In the genomic region with DNA sequence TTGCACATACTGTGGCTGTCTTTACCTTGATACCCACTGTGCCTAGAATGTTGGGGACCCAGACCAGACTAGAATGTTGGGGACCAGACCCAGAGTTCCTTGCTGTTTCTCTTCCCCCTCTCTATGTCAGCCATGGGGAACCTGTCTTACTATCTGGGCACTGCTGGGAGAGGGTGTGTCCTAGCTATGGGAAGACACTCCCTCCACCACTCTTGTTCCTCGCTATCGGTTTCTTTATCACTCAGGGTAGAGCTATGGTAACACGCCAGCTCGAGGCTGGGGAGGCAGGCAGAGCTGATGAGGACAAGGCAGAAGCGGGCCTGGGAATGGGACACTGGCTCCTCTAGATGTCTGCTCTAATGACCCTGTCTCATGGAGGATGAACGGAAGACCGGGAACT, we compare ENCODE assay signal across 23 mouse cellular contexts. TPM values are rescaled to one million over a fixed set of nuclear protein-coding genes. Genes with fewer than 3 reads are reported as not detected.
DNase-seq lines count a peak whose midpoint lies in the region; ATAC-seq and TF ChIP-seq lines count a peak whose summit lies in the region.
"Had no signal": no experiment of that assay in that cellular context is flagged by ENCODE, and none has a peak within 500 bp of the region (broad histone marks: within the 10 kb centered on the region; RNA-seq: fewer than 3 reads in every experiment).

No protein-coding gene starts in this region.

- TF ChIP-seq RAD21 in MEL (IDR thresholded peaks at IDR 0.05; ENCODE audit: low read depth, low read length): no peak

- H3K27ac ChIP-seq in intestine, embryonic 15.5 days: no peak overlapping the region
- H3K27ac ChIP-seq in intestine, postnatal 0 days (ENCODE audit: low read depth, low read length): no peak overlapping the region
- H3K27ac ChIP-seq in MEL (ENCODE audit: control insufficient read depth, low read depth, low read length): no peak overlapping the region
- H3K27ac ChIP-seq in forebrain, embryonic 15.5 days (replicated peaks): peak overlapping the region; percentile 81
- no peak overlapping the region for H3K27ac ChIP-seq in stomach, embryonic 16.5 days (ENCODE audit: low read length)
- H3K27ac ChIP-seq: heart, embryonic 13.5 days; hindbrain, embryonic 14.5 days; limb, embryonic 13.5 days; liver, embryonic 12.5 days had no signal

- no peak for TF ChIP-seq CTCF in intestine, postnatal 0 days (IDR thresholded peaks at IDR 0.05; ENCODE audit: low read depth)
- TF ChIP-seq CTCF in MEL (IDR thresholded peaks at IDR 0.05 in 2 of 3, conservative IDR thresholded peaks at IDR 0.05 in 1 of 3; ENCODE audit: control insufficient read depth in 1 of 3, insufficient read depth in 1 of 3, low read depth in 2 of 3, low read length in 3 of 3, poor library complexity in 1 of 3, severe bottlenecking in 1 of 3): no peak

- H3K4me3 ChIP-seq in intestine, embryonic 15.5 days (replicated peaks): no peak overlapping the region
- H3K4me3 ChIP-seq in intestine, postnatal 0 days (ENCODE audit: low read depth, low read length): no peak overlapping the region
- no peak overlapping the region for H3K4me3 ChIP-seq in MEL (ENCODE audit: control insufficient read depth in 1 of 2, insufficient read depth in 1 of 2, low read depth in 2 of 2, low read length in 2 of 2)
- no peak overlapping the region for H3K4me3 ChIP-seq in forebrain, embryonic 15.5 days
- no peak overlapping the region for H3K4me3 ChIP-seq in stomach, embryonic 16.5 days (replicated peaks; ENCODE audit: low read length)
- H3K4me3 ChIP-seq: heart, embryonic 13.5 days; limb, embryonic 13.5 days; liver, embryonic 12.5 days had no signal

- no peaks in the 10 kb centered on the region for H3K79me2 ChIP-seq in MEL (ENCODE audit: control insufficient read depth, insufficient read depth, low read length, poor library complexity)

- ATAC-seq in intestine, embryonic 15.5 days: 0 out of 2 replicates have a peak, but pooled peaks have one; percentile 67
- no peak for ATAC-seq in intestine, postnatal 0 days
- 0 out of 2 replicates have a peak, but pooled peaks have one; percentile 21 for ATAC-seq in forebrain, embryonic 15.5 days (replicated peaks)
- ATAC-seq in stomach, embryonic 16.5 days (ENCODE audit: insufficient read depth, low FRiP score): peak; percentile 68; the same call in 1 of the 2 replicates
- ATAC-seq in monocyte, adult 5-6 weeks (replicated peaks; ENCODE audit: insufficient number of reproducible peaks, low FRiP score, low TSS enrichment, poor library complexity, severe bottlenecking): no peak
- ATAC-seq: liver, embryonic 12.5 days had no signal

- no peaks in the 10 kb centered on the region for H3K36me3 ChIP-seq in intestine, embryonic 15.5 days
- H3K36me3 ChIP-seq in intestine, postnatal 0 days (ENCODE audit: control insufficient read depth, insufficient read depth): no peaks in the 10 kb centered on the region
- no peaks in the 10 kb centered on the region for H3K36me3 ChIP-seq in MEL (ENCODE audit: control insufficient read depth in 1 of 2, insufficient read depth in 2 of 2, low read length in 2 of 2)
- H3K36me3 ChIP-seq in forebrain, embryonic 15.5 days: no peaks in the 10 kb centered on the region
- no peaks in the 10 kb centered on the region for H3K36me3 ChIP-seq in stomach, embryonic 16.5 days (ENCODE audit: control insufficient read depth, insufficient read depth, low read length)
- H3K36me3 ChIP-seq: heart, embryonic 13.5 days; limb, embryonic 13.5 days; liver, embryonic 12.5 days had no signal

- no peak for TF ChIP-seq EP300 in MEL (IDR thresholded peaks at IDR 0.05; ENCODE audit: low read depth in 1 of 2, low read length in 2 of 2)

- 68% methylated on average over 7 of the region's 7 CpGs for WGBS in intestine, embryonic 15.5 days
- WGBS in intestine, postnatal 0 days: 43% methylated on average over 7 of the region's 7 CpGs
- 88% methylated on average over 7 of the region's 7 CpGs for WGBS in forebrain, embryonic 15.5 days
- 70% methylated on average over 7 of the region's 7 CpGs for WGBS in stomach, embryonic 16.5 days

- H3K9me3 ChIP-seq in intestine, embryonic 15.5 days: no peaks in the 10 kb centered on the region
- no peaks in the 10 kb centered on the region for H3K9me3 ChIP-seq in intestine, postnatal 0 days (ENCODE audit: control insufficient read depth)
- no peaks in the 10 kb centered on the region for H3K9me3 ChIP-seq in MEL (replicated peaks; ENCODE audit: insufficient read depth, low read length)
- H3K9me3 ChIP-seq in forebrain, embryonic 15.5 days: no peaks in the 10 kb centered on the region
- H3K9me3 ChIP-seq in stomach, embryonic 16.5 days (replicated peaks; ENCODE audit: control insufficient read depth, low read length): no peaks in the 10 kb centered on the region
- H3K9me3 ChIP-seq: heart, embryonic 13.5 days; limb, embryonic 13.5 days; liver, embryonic 12.5 days had no signal

- H3K4me1 ChIP-seq in intestine, embryonic 15.5 days (replicated peaks): no peaks in the 10 kb centered on the region
- H3K4me1 ChIP-seq in intestine, postnatal 0 days (replicated peaks; ENCODE audit: control insufficient read depth, insufficient read depth, low read length): no peaks in the 10 kb centered on the region
- no peaks in the 10 kb centered on the region for H3K4me1 ChIP-seq in MEL (ENCODE audit: control insufficient read depth in 1 of 2, insufficient read depth in 2 of 2, low read length in 2 of 2)
- peaks cover 17% of the 10 kb centered on the region for H3K4me1 ChIP-seq in forebrain, embryonic 15.5 days
- H3K4me1 ChIP-seq in stomach, embryonic 16.5 days (ENCODE audit: control insufficient read depth, insufficient read depth, low read length): no peaks in the 10 kb centered on the region
- H3K4me1 ChIP-seq: limb, embryonic 13.5 days; liver, embryonic 12.5 days had no signal

- H3K27me3 ChIP-seq in intestine, embryonic 15.5 days (replicated peaks): no peaks in the 10 kb centered on the region
- no peaks in the 10 kb centered on the region for H3K27me3 ChIP-seq in intestine, postnatal 0 days (replicated peaks; ENCODE audit: control insufficient read depth, insufficient read depth, low read length)
- H3K27me3 ChIP-seq in MEL (ENCODE audit: control insufficient read depth in 1 of 2, insufficient read depth in 2 of 2, low read length in 2 of 2): no peaks in the 10 kb centered on the region
- no peaks in the 10 kb centered on the region for H3K27me3 ChIP-seq in forebrain, embryonic 15.5 days
- no peaks in the 10 kb centered on the region for H3K27me3 ChIP-seq in stomach, embryonic 16.5 days (ENCODE audit: control insufficient read depth, insufficient read depth, low read length)
- H3K27me3 ChIP-seq: heart, embryonic 13.5 days; limb, embryonic 13.5 days; liver, embryonic 12.5 days had no signal

- peak; percentile 31 for DNase-seq in MEL (ENCODE audit: low read depth, low spot score)
- DNase-seq in embryo, embryonic 9.5 days (ENCODE audit: extremely low spot score): no peak
- DNase-seq: adrenal gland, postnatal 10 days; cerebellum, adult 18-20 months; cerebellum, postnatal 36 days; embryo, embryonic 11 days; gastrocnemius, postnatal 25 days; heart, adult 18-20 months; kidney, postnatal 36 days; layer of hippocampus, adult 9-11 months; lung, adult 18-20 months; lung, postnatal 10 days had no signal

- H3K9ac ChIP-seq in intestine, embryonic 15.5 days: no peak overlapping the region
- no peak overlapping the region for H3K9ac ChIP-seq in intestine, postnatal 0 days (ENCODE audit: low read depth, low read length)
- no peak overlapping the region for H3K9ac ChIP-seq in MEL (ENCODE audit: control insufficient read depth, low read depth, low read length, poor library complexity, severe bottlenecking)
- no peak overlapping the region for H3K9ac ChIP-seq in forebrain, embryonic 15.5 days (replicated peaks)
- H3K9ac ChIP-seq in stomach, embryonic 16.5 days (ENCODE audit: low read length): no peak overlapping the region
- H3K9ac ChIP-seq: heart, embryonic 13.5 days; hindbrain, embryonic 14.5 days; limb, embryonic 13.5 days; liver, embryonic 12.5 days had no signal

- no peak overlapping the region for H3K4me2 ChIP-seq in intestine, embryonic 15.5 days (replicated peaks)
- H3K4me2 ChIP-seq in intestine, postnatal 0 days (replicated peaks; ENCODE audit: low read depth): no peak overlapping the region
- H3K4me2 ChIP-seq in forebrain, embryonic 15.5 days (replicated peaks): no peak overlapping the region
- H3K4me2 ChIP-seq in stomach, embryonic 16.5 days (ENCODE audit: low read depth, low read length): no peak overlapping the region
- H3K4me2 ChIP-seq: heart, embryonic 13.5 days; hindbrain, embryonic 14.5 days; limb, embryonic 13.5 days; liver, embryonic 12.5 days had no signal

- no peak for TF ChIP-seq POLR2A in MEL (IDR thresholded peaks at IDR 0.05; ENCODE audit: control insufficient read depth in 1 of 2, insufficient read depth in 1 of 2, low read depth in 1 of 2, low read length in 2 of 2, poor library complexity in 1 of 2)

TF ChIP-seq in MEL, 35 proteins besides CTCF, POLR2A, EP300 and RAD21 (continues in another document):
- no peak for TF ChIP-seq TCF12 (IDR thresholded peaks at IDR 0.05; ENCODE audit: low read depth, low read length)
- TF ChIP-seq POLR2AphosphoS5 (IDR thresholded peaks at IDR 0.05; ENCODE audit: borderline replicate concordance, low read depth, low read length): no peak
- TF ChIP-seq MAZ (IDR thresholded peaks at IDR 0.05; ENCODE audit: low read depth, low read length): no peak
- TF ChIP-seq BHLHE40 (IDR thresholded peaks at IDR 0.05; ENCODE audit: borderline replicate concordance, low read depth, low read length): no peak
- no peak for TF ChIP-seq KAT2A (conservative IDR thresholded peaks at IDR 0.05; ENCODE audit: low read depth, low read length)

RNA-seq across cellular contexts. Expression of gene Abcc8, which starts 32.4 kb away (rescaled TPM):
- polyA plus RNA-seq in intestine, embryonic 15.5 days (2015; fragmentation: Nextera tagmentation; extraction: Ambion mirVana): 7.6 and 8.1 TPM in 2 replicates
- polyA plus RNA-seq in intestine, postnatal 0 days (2015; fragmentation: Nextera tagmentation; extraction: Ambion mirVana): 0.95 and 1.8 TPM in 2 replicates
- not detected in 2 replicates for total RNA-seq in MEL (2012; rRNA removed)
- not detected for polyA plus RNA-seq in MEL (2012; ENCODE audit: insufficient read depth in 1 of 2, insufficient read length in 2 of 2, low read depth in 1 of 2, low replicate concordance in 2 of 2, missing spikeins in 1 of 2)
- 30.1 and 31.8 TPM in 2 replicates for polyA plus RNA-seq in forebrain, embryonic 15.5 days (2015; fragmentation: Nextera tagmentation; extraction: Ambion mirVana)
- polyA plus RNA-seq in stomach, embryonic 16.5 days (2015; fragmentation: Nextera tagmentation; extraction: Ambion mirVana): 10.2 and 10.6 TPM in 2 replicates
- not detected in 3 replicates for total RNA-seq in monocyte, adult 5-6 weeks (2017)
- polyA plus RNA-seq: C2C12 had no signal

RNA-seq across cellular contexts. Expression of gene Kcnj11, which starts 46.9 kb away (rescaled TPM):
- polyA plus RNA-seq in intestine, embryonic 15.5 days (2015; fragmentation: Nextera tagmentation; extraction: Ambion mirVana): 0.77 and 0.91 TPM in 2 replicates
- polyA plus RNA-seq in intestine, postnatal 0 days (2015; fragmentation: Nextera tagmentation; extraction: Ambion mirVana): 0.21 and 0.24 TPM in 2 replicates
- not detected in 2 replicates for total RNA-seq in MEL (2012; rRNA removed)
- not detected for polyA plus RNA-seq in MEL (2012; ENCODE audit: insufficient read depth in 1 of 2, insufficient read length in 2 of 2, low read depth in 1 of 2, low replicate concordance in 2 of 2, missing spikeins in 1 of 2)
- polyA plus RNA-seq in forebrain, embryonic 15.5 days (2015; fragmentation: Nextera tagmentation; extraction: Ambion mirVana): 4.8 and 5.2 TPM in 2 replicates
- polyA plus RNA-seq in stomach, embryonic 16.5 days (2015; fragmentation: Nextera tagmentation; extraction: Ambion mirVana): 0.99 and 1.4 TPM in 2 replicates
- total RNA-seq in monocyte, adult 5-6 weeks (2017): not detected in 3 replicates
- total RNA-seq: neutrophil, adult 5-6 weeks had no signal
- polyA plus RNA-seq: C2C12; liver, embryonic 12.5 days had no signal

Comparison
In these comparisons a context has a peak if more than half of its experiments do, and no peak if none do; other contexts are left out.
1. ATAC-seq: peak in intestine, embryonic 15.5 days (single experiment), forebrain, embryonic 15.5 days (single experiment) and stomach, embryonic 16.5 days (single experiment); none in intestine, postnatal 0 days (single experiment) and monocyte, adult 5-6 weeks (single experiment).